Mouse (Mus musculus) CD4-positive, CD25-positive, alpha-beta regulatory T cell, adult 4 months (primary cell): Measurements from ENCODE around the gene Il10rb. TPM values are rescaled to one million over a fixed set of nuclear protein-coding genes. Genes with fewer than 3 reads are reported as not detected.
"Not testable (repeated sequence)": the region's sequence is repeated elsewhere in the genome, so short reads cannot be mapped to it uniquely, and the experiment has no call there.

Experiments
- ATAC-seq: one replicate; pipeline ENCODE4 v1.8.0; 2017
- polyA plus RNA-seq, 2 experiments: library from polyadenylated mRNA; unstranded; fragments of 100-300 nt; shearing (Covaris generic); gene quantifications; one replicate each; pipeline ENCODE4 v1.2.1; 2017

The Il10rb gene
- polyA plus RNA-seq, 2 experiments from 2014 or later: 131 to 143 TPM

DNA sequence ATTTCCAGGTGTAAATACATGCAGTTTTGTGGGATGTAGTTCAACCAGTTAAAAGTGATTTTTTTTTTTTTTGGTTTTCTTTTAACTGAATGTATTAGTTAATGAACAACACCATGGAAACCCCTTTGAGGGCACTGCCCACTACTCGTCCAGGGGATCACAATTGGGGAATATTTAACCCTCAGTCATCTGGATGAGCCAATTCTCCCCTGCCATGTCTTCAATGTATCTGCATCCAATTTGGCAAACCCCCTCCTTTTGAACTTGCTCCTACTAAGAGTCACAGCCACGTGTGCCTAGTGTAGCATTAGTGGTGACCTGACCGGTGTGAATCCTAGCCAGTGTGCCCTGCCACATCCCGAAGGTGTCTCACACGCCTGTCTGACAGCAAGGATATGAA lies 12.6 kb downstream of the Il10rb start:
- no peak for ATAC-seq

DNA sequence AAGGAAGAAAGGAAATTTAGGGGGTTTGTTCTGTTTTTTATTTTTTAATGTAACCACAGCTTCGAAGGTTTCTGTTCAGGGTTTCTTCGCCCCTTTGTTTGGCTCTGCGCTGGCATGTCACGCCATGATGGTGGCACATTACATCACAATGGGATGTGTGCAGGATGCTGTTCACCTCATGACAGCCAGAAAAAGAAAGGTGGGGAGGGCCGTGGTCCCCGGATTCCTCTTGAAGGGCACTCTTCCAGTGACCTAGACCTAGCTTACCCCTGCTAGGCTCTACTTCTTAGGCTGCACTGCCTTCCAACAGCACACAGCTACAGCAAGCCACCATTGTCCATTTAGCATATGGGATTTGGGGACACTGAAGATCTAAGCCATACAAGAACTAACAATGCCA lies 19.9 kb downstream of the Il10rb start:
- no peak for ATAC-seq

GRCm38 (mm10) chr16:91426586-91426985 lies 20.6 kb downstream of the Il10rb start:
- no peak for ATAC-seq

DNA sequence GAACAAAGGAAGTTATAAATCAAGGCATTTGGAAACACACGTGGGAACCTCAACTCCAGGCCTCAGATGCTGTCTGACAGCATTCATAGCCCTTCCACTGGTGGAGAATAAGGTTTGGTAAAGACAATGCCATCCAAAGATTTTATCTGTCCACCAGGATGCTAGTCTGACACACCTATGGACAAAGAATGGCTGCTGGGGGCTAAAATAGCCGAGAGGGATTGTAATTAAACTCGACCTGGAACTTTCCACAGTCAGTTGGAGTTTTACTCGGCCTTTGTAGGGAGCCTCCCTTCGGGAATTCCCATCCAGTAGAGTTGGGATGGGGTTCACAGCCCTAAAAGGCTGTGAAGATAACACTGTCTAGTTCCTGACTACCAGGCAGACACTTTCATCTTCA lies 21.5 kb downstream of the Il10rb start:
- ATAC-seq: no peak

DNA sequence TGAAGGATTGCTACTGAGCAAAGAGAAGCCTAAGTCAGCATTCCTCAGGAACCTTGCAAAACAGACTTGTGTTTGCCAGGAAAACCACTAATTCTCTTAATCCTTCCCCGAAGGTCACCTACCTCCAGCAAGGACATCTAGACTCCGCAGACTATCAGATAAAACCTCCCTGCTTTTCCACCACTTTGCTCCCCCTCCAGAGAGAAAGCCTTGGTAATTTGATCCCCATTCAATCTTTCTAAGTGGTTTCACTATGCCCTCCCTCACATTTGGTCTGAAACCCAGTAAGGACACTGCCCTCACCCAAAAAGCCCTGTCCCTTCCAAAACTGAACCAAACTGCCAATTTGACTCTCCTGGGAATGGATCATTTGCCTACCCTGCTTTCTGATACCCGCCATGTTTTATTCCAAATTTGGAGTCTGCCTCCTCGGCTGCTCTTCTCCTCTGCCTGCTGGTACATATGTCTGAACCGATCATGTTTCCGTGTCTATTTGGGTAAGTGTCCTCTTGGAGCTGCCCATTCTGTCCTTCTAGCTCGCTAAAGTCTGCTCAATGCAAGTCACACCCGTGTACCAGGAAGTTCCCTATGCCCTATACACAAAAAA lies 22.4 kb downstream of the Il10rb start:
- no peak for ATAC-seq

GRCm38 (mm10) chr16:91432720-91433328 lies 26.9 kb downstream of the Il10rb start:
- ATAC-seq: no peak

DNA sequence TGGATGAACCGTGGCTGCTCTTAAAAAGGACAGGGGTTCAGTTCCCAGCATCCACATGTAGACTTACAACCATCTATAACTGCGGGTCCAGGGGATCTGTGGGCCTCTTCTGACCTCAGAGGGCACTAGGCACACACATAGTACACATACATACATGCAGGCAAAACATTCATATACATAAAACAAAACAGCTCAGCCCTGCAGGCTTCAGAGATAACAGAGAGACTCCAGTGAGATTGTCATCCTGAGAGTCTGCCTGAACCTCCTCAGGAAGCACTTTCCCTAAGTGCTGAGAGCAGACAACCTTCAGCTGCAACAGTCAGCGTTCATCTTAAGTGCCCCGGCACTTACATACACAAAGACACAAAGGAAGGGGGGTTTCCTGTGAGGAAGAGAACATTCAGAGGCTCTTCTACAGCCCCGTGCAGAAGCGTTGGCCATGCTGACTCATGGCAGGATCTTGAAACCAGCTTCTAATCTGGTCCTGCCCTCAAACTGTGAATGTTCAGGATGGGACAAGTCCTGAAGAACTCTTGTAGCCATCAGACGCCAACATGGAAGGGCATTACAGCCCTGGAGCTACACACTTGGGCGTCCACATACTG lies 27.5 kb downstream of the Il10rb start:
- ATAC-seq: peak; percentile 98

DNA sequence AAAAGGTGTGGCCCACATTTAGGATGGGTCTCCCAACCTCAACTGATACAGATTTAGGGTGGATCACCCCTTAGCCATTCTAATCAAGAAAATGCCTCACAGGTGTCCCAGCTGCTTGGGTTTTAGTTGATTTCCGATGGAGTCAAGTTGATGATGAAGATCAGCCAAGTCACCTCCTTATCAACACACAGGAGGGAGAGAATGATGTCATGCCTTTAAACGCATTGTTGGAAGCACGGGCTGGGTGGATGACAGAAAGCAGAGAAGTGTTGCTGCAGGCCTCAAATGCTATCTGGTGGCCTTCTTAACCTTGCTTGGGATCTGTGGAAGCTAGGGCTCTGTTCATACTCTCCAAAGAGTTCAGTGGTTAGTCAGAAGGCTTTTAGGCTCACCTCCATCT lies 28.2 kb downstream of the Il10rb start:
- ATAC-seq: no peak

DNA sequence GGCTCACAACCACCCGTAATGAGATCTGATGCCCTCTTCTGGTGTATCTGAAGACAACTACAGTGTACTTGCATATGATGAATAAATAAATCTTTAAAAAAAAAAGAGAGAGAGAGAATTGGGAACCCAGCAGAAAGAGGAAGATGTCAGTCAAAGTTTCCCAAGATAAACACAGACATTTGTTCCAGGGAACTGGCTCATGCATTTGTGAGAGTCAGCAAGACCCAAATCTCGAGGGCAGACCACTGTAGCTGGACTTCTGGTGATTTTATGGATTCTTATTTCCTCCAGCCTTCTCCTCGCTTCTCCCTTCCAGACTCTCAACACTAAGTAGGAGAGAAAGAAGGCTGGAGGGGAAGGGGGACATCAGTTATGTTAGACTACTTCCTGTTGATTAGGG lies 32.1 kb downstream of the Il10rb start:
- no peak for ATAC-seq

DNA sequence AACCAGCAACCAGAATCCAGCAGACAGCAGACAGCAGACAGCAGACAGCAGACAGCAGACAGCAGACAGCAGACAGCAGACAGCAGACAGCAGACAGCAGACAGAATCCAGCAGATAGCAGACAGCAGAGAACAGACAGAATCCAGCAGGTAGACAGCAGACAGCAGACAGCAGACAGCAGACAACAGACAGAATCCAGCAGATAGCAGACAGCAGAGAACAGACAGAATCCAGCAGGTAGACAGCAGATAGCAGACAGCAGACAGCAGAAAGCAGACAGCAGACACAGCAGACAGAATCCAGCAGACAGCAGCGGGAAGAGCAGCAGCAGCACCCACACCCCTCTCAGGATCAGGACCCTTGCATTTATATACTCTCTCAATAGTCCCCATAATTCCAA lies 32.6 kb downstream of the Il10rb start:
- ATAC-seq: not testable (repeated sequence)

DNA sequence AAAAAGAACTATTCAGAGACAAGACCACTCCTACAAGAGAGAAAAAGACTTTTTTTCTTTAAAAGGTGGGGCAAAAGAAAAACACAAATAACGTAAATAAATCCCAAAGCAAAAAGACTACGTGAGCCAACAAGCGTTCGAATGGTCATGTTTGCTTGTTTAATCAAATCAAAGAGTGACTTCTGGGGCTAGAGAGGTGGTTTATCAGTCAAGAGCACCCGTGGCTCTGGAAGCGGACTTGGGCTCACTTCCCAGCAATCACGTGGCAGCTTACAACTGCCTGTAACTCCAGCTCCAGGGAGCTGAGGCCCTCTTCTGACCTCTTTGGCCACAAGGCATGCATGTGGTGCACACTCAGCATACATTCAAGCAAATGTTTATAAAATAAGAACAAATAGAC lies 35.4 kb downstream of the Il10rb start:
- ATAC-seq: no peak

GRCm38 (mm10) chr16:91441811-91442240 lies 35.9 kb downstream of the Il10rb start:
- ATAC-seq: no peak

- ATAC-seq: peak; percentile 65
These were observed 36.5 kb downstream of the Il10rb start for GRCm38 (mm10) chr16:91442446-91442845.

- ATAC-seq: peak; percentile 27
These were observed 37.2 kb downstream of the Il10rb start for GRCm38 (mm10) chr16:91443211-91443611.

- no peak for ATAC-seq
These were observed 38.9 kb downstream of the Il10rb start for GRCm38 (mm10) chr16:91444847-91445246.

- peak; percentile 74 for ATAC-seq
These were observed 39.6 kb downstream of the Il10rb start for GRCm38 (mm10) chr16:91445566-91445965.

- ATAC-seq: peak; percentile 30
These were observed 41.0 kb downstream of the Il10rb start for GRCm38 (mm10) chr16:91446778-91447511.

DNA sequence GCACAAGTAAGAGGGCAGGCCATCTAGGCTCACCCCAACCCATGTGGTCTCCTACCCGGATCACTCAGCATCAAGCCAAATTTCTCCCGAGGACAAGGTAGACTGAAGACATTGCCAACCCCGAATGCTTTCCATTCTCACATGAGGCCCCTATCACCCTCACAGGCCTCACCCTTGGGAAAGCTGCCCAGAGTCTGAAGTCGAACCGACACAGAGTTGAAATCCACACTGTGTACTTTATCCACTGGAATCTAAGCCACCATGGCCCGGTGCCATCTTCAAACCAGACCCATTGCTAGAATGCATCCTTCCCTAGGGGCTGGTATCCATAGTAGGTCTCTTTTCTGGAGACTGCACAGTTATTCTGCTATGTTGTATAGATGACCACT lies 41.5 kb downstream of the Il10rb start:
- ATAC-seq: no peak

DNA sequence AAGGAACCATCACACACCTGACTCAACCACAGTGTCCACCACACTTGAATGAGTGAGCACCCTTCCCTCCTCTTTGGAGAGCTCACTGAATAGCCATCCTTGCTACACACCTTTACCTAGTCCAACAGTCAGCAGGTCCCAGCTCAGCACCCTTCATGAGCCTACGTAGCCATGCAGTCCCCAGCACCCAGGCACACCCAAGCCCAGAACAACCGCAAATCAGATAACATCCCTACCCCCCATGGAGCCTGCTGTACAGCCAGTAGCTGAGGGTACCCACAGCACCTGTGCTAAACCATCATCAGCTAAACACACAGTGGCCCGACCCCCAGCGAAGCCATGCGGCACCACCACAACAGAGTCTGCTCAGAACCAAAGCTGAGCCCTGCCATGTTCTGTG lies 42.1 kb downstream of the Il10rb start:
- ATAC-seq: peak; percentile 10

- no peak for ATAC-seq
These were observed 42.9 kb downstream of the Il10rb start for GRCm38 (mm10) chr16:91448895-91449294.

- no peak for ATAC-seq
These were observed 44.4 kb downstream of the Il10rb start for GRCm38 (mm10) chr16:91450137-91451064.

DNA sequence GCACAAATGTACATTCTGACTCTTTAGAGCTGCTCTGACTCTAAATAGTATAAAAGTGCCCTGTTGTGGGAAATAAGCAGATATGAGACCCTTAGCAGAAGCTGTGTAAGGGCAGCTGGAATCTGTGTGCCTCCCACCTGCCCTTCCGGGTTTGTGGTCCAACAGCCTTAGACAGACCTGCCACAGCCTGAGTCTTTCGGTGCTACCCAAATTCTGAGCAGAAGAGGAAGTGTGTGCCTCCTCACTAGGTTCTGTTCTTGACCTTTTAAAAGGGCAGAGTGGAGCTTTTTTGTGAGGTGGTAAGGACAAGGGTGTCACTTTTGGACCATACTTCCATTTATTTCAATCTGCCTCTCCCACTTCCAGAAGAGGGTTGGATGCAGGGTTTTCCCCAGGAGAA lies 46.0 kb downstream of the Il10rb start:
- ATAC-seq: peak; percentile 55
